Mouse (Mus musculus) embryonic facial prominence, embryonic 11.5 days (tissue): ENCODE results near the gene Epha3. TPM values are rescaled to one million over a fixed set of nuclear protein-coding genes. Genes with fewer than 3 reads are reported as not detected.
A peak's percentile ranks its signal among the peaks of the same experiment; 100 is the strongest.

Experiments
- ATAC-seq: fragments of 200-750 bp; cut with Nextera tagmentation; replicated peaks from 2 replicates; pipeline ENCODE4 v1.8.0; 2017; ENCODE audit warnings: low read depth; ENCODE audit not compliant: insufficient number of reproducible peaks, low FRiP score, low TSS enrichment
- DNase-seq: peaks from one replicate; pipeline ENCODE4 v3.0.0-alpha.2; 2015; ENCODE audit warnings: low spot score
- H3K27ac ChIP-seq: fragments of 300-500 bp; sonication (generic); replicated peaks from 2 replicates; pipeline ENCODE4 v1.5.1; 2014; ENCODE audit warnings: mild to moderate bottlenecking, low read depth, low read length, control low read depth
- H3K27me3 ChIP-seq: fragments of 300-500 bp; sonication (generic); 2 replicates; pipeline ENCODE4 v1.6.1; 2014; ENCODE audit warnings: mild to moderate bottlenecking, low read length, moderate library complexity, mixed read lengths; ENCODE audit not compliant: control insufficient read depth, insufficient read depth
- H3K36me3 ChIP-seq: fragments of 300-500 bp; sonication (generic); replicated peaks from 2 replicates; pipeline ENCODE4 v1.6.1; 2014; ENCODE audit warnings: low read depth, mild to moderate bottlenecking, low read length, moderate library complexity, mixed read lengths; ENCODE audit not compliant: control insufficient read depth, insufficient read depth
- H3K4me1 ChIP-seq: fragments of 300-500 bp; sonication (generic); 2 replicates; pipeline ENCODE4 v1.6.1; 2014; ENCODE audit warnings: low read length, mixed read lengths; ENCODE audit not compliant: control insufficient read depth, insufficient read depth
- H3K4me2 ChIP-seq: fragments of 300-500 bp; sonication (generic); 2 replicates; pipeline ENCODE4 v1.6.1; 2014; ENCODE audit warnings: low read depth, mild to moderate bottlenecking, control low read depth, low read length, moderate library complexity
- H3K4me3 ChIP-seq: fragments of 300-500 bp; sonication (generic); 2 replicates; pipeline ENCODE4 v1.5.1; 2014; ENCODE audit warnings: low read depth, low read length, control low read depth
- H3K9ac ChIP-seq: fragments of 300-500 bp; sonication (generic); replicated peaks from 2 replicates; pipeline ENCODE4 v1.6.1; 2014; ENCODE audit warnings: mild to moderate bottlenecking, control low read depth, low read length
- H3K9me3 ChIP-seq: fragments of 300-500 bp; sonication (generic); replicated peaks from 2 replicates; pipeline ENCODE4 v1.6.1; 2016; ENCODE audit warnings: mild to moderate bottlenecking, low read length, inconsistent platforms, mixed read lengths; ENCODE audit not compliant: control insufficient read depth
- WGBS: fragments of 180-500 bp; shearing (Covaris S2); extraction: QIAGEN DNeasy Blood & Tissue Kit; methylation state at CpG from one replicate; pipeline ENCODE4 v1.1.7; 2014; 5-methylcytosine and 5-hydroxymethylcytosine counted together
- polyA plus RNA-seq: library from polyadenylated mRNA; unstranded; fragments of >200 nt; fragmentation: Nextera tagmentation; extraction: Ambion mirVana; gene quantifications from 2 replicates; pipeline ENCODE4 v1.2.1, GENCODE M21; 2014

Epha3 gene
- polyA plus RNA-seq, 1 experiment from 2014 or later = 51.5 TPM

- WGBS = 87% methylated on average over 1 of the region's 1 CpGs
- no peaks in the 10 kb centered on the region for H3K4me1 ChIP-seq
- no peak for ATAC-seq
Observed at GRCm38 (mm10) chr16:63517636-63518035, 346.3 kb downstream of the Epha3 start.

GRCm38 (mm10) chr16:63510069-63510468 is 353.9 kb downstream of the Epha3 start:
- H3K9ac ChIP-seq = no peak overlapping the region
- ATAC-seq = no peak
- H3K27me3 ChIP-seq = no peaks in the 10 kb centered on the region
- 88% methylated on average over 2 of the region's 2 CpGs for WGBS
- no peak for DNase-seq
- no peak overlapping the region for H3K4me3 ChIP-seq
- no peaks in the 10 kb centered on the region for H3K9me3 ChIP-seq
- no peak overlapping the region for H3K4me2 ChIP-seq
- no peak overlapping the region for H3K27ac ChIP-seq
- H3K4me1 ChIP-seq = no peaks in the 10 kb centered on the region
- H3K36me3 ChIP-seq = no peaks in the 10 kb centered on the region

More at GRCm38 (mm10) chr16:63517636-63518035, 346.3 kb downstream of the Epha3 start:
- H3K9me3 ChIP-seq = no peaks in the 10 kb centered on the region
- H3K27ac ChIP-seq = no peak overlapping the region
- H3K27me3 ChIP-seq = no peaks in the 10 kb centered on the region
- H3K36me3 ChIP-seq = no peaks in the 10 kb centered on the region
- no peak overlapping the region for H3K4me2 ChIP-seq
- no peak overlapping the region for H3K9ac ChIP-seq
- no peak for DNase-seq
- no peak overlapping the region for H3K4me3 ChIP-seq

- Histone ChIP-seq H3K27me3 (no peaks in the 10 kb centered on the region), H3K4me2 (no peak overlapping the region), H3K9ac (no peak overlapping the region), H3K36me3 (no peaks in the 10 kb centered on the region), H3K27ac (no peak overlapping the region), H3K9me3 (no peaks in the 10 kb centered on the region), H3K4me1 (no peaks in the 10 kb centered on the region), H3K4me3 (no peak overlapping the region)
- DNase-seq = no peak
- ATAC-seq = no peak
- WGBS = 57% methylated on average over 2 of the region's 2 CpGs
Observed at GRCm38 (mm10) chr16:63506437-63506836, 357.5 kb downstream of the Epha3 start.

GRCm38 (mm10) chr16:63501456-63501855 is 362.5 kb downstream of the Epha3 start:
- 18% methylated on average over 6 of the region's 6 CpGs for WGBS
- Histone ChIP-seq H3K36me3 (no peaks in the 10 kb centered on the region), H3K4me1 (no peaks in the 10 kb centered on the region), H3K27me3 (no peaks in the 10 kb centered on the region), H3K27ac (no peak overlapping the region), H3K9ac (no peak overlapping the region), H3K4me2 (no peak overlapping the region), H3K4me3 (no peak overlapping the region), H3K9me3 (no peaks in the 10 kb centered on the region)
- DNase-seq (peak; percentile 69), ATAC-seq (peak; percentile 94)

- 26% methylated on average over 4 of the region's 4 CpGs for WGBS
- no peaks in the 10 kb centered on the region for H3K27me3 ChIP-seq
- H3K36me3 ChIP-seq = no peaks in the 10 kb centered on the region
- H3K9ac ChIP-seq = no peak overlapping the region
- no peak overlapping the region for H3K4me3 ChIP-seq
- H3K27ac ChIP-seq = no peak overlapping the region
- ATAC-seq = peak; percentile 65; the same call in 1 of the 2 replicates
- no peaks in the 10 kb centered on the region for H3K9me3 ChIP-seq
- H3K4me1 ChIP-seq = no peaks in the 10 kb centered on the region
- DNase-seq = peak; percentile 33
- H3K4me2 ChIP-seq = no peak overlapping the region
Observed at GRCm38 (mm10) chr16:63500975-63501393, 363.0 kb downstream of the Epha3 start.
